Mouse (Mus musculus) liver, embryonic 14.5 days (tissue): ENCODE data around the gene Tagln2. TPM values are rescaled to one million over a fixed set of nuclear protein-coding genes. Genes with fewer than 3 reads are reported as not detected.

Experiments used
- ATAC-seq: fragments of 200-750 bp; cut with Nextera tagmentation; 2 replicates; pipeline ENCODE4 v1.8.0; 2017; ENCODE audit warnings: moderate number of reproducible peaks, mild to moderate bottlenecking, moderate library complexity; ENCODE audit not compliant: insufficient read depth
- DNase-seq, 3 experiments: peaks; one replicate each; pipeline ENCODE4 v3.0.0-alpha.2; 2012 to 2013; ENCODE audit warnings: low read depth in 3 of 3, low spot score in 3 of 3
- H3K27ac ChIP-seq: fragments of 300-500 bp; sonication (generic); 2 replicates; pipeline ENCODE4 v1.5.1; 2014; ENCODE audit warnings: moderate library complexity, mild to moderate bottlenecking, control low read depth, inconsistent platforms
- H3K27me3 ChIP-seq: fragments of 300-500 bp; sonication (generic); 2 replicates; pipeline ENCODE4 v1.6.1; 2014; ENCODE audit warnings: mild to moderate bottlenecking, low read length, moderate library complexity; ENCODE audit not compliant: control insufficient read depth, insufficient read depth
- H3K36me3 ChIP-seq: fragments of 300-500 bp; sonication (generic); replicated peaks from 2 replicates; pipeline ENCODE4 v1.6.1; 2014; ENCODE audit warnings: low read depth; ENCODE audit not compliant: control insufficient read depth, insufficient read depth
- H3K4me1 ChIP-seq, 2 experiments: fragments of 200-500 bp in 1 of 2; fragments of 300-500 bp in 1 of 2; sonication (generic) in 1 of 2; replicated peaks; 2 replicates each; pipeline ENCODE4 v1.6.1; 2012 to 2014; ENCODE audit warnings: antibody characterized with exemption in 1 of 2, inconsistent platforms in 1 of 2, low read length in 1 of 2; ENCODE audit not compliant: control insufficient read depth in 2 of 2, insufficient read depth in 2 of 2
- H3K4me2 ChIP-seq: fragments of 300-500 bp; sonication (generic); 2 replicates; pipeline ENCODE4 v1.6.1; 2014; ENCODE audit warnings: low read depth, mild to moderate bottlenecking, control low read depth, moderate library complexity
- H3K4me3 ChIP-seq, 2 experiments: fragments of 200-500 bp in 1 of 2; fragments of 300-500 bp in 1 of 2; sonication (generic) in 1 of 2; 2 replicates each; pipeline ENCODE4 v1.5.1; 2012 to 2014; ENCODE audit warnings: low read depth in 2 of 2, low read length in 2 of 2, mild to moderate bottlenecking in 2 of 2, control low read depth in 1 of 2, inconsistent platforms in 1 of 2, moderate library complexity in 1 of 2; ENCODE audit not compliant: insufficient read depth in 1 of 2
- H3K9ac ChIP-seq: fragments of 300-500 bp; sonication (generic); replicated peaks from 2 replicates; pipeline ENCODE4 v1.6.1; 2014; ENCODE audit warnings: mild to moderate bottlenecking, control low read depth, moderate library complexity
- H3K9me3 ChIP-seq: fragments of 300-500 bp; sonication (generic); 2 replicates; pipeline ENCODE4 v1.6.1; 2016; ENCODE audit warnings: low read length, mixed read lengths; ENCODE audit not compliant: control insufficient read depth
- CTCF ChIP-seq: IDR thresholded peaks from 2 replicates; pipeline ENCODE4 v1.5.1; 2016; ENCODE audit warnings: antibody characterized with exemption, low read depth, control low read depth
- EP300 ChIP-seq: IDR thresholded peaks from 2 replicates; pipeline ENCODE4 v1.6.1; 2016; ENCODE audit warnings: antibody characterized with exemption, low read depth
- WGBS: fragments of 180-500 bp; shearing (Covaris S2); extraction: QIAGEN DNeasy Blood & Tissue Kit; methylation state at CpG from one replicate; pipeline ENCODE4 v1.1.7; 2014; ENCODE audit not compliant: insufficient replicate concordance; 5-methylcytosine and 5-hydroxymethylcytosine counted together
- polyA plus RNA-seq, 2 experiments: library from polyadenylated mRNA; depleted of rRNA in 1 of 2; stranded (reverse) in 1 of 2; unstranded in 1 of 2; fragments of >200 nt; fragmentation: Nextera tagmentation in 1 of 2; extraction: Ambion mirVana in 1 of 2; gene quantifications; 2 replicates each; pipeline versions ENCODE4 v1.2.1 to v1.2.3; 2012 to 2014

Gene Tagln2
- polyA plus RNA-seq, 2 experiments: 75.1 to 94.4 TPM

DNA sequence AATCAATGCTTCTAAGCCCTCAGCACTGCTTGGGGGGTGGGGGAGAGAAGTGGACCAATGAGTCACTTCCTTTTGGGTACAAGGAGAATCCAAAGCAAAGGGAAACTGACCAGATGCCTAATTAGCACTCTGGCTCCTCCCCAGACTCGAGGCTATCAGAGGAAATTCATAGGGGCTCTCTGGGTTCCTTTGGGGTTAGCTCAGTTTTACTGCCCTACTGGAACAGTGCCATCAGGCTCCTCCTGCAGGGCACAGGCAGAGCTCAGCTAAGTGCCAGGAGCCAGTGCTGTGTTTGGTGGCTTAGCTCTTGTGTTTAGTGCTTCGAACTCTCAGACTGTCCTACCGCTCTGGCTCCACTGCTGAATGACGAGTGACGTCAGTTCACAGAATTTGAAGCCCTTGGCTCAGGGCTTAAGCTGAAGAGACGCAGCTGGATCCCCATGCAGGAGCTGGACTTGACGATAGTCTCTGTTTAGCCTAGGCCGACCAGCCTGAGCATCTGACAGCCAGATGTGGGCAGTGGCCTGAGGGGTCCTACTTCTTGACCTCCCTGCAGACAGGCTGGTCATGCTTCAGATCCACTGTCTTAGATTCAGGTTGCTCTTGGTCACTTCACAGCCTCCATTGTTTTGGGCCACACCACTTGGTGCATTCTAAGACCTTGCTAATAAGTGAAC lies 30.8 kb downstream of the Tagln2 start:
- Histone ChIP-seq H3K4me3 (no peak overlapping the region), H3K27ac (no peak overlapping the region), H3K9me3 (no peaks in the 10 kb centered on the region), H3K27me3 (peaks cover 13% of the 10 kb centered on the region), H3K4me1 (peaks cover 0 to 12% of the 10 kb centered on the region in 2 experiments; a peak in 2 of 4 replicates), H3K4me2 (no peak overlapping the region), H3K36me3 (no peaks in the 10 kb centered on the region), H3K9ac (no peak overlapping the region)
- no peak for TF ChIP-seq CTCF
- no peak for TF ChIP-seq EP300
- WGBS: 37% methylated on average over 8 of the region's 8 CpGs
- ATAC-seq (no peak), DNase-seq (no peak)

DNA sequence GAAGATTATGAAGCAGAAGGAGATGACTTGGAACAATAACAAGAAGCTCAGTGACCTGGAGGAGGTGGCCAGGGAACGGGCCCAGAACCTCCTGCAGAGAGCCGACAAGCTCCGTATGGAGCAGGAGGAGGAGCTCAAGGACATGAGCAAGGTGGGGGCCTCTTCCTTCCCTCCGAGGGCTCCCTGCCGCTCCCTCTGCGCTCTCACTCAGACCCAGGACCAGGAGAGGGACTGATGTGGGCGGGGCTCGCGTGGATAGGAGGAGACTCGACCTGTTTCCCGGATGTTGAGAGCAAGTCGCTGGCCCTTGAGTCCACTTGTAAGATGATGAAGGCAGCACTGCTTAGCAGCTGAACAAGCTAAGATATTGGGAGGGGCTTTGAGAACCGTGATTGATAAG lies 32.7 kb downstream of the Tagln2 start:
- TF ChIP-seq CTCF (no peak), EP300 (no peak)
- no peak overlapping the region for H3K4me2 ChIP-seq
- DNase-seq (no peak), ATAC-seq (no peak)
- peaks cover 0 to 4% of the 10 kb centered on the region in 2 experiments; a peak in 1 of 4 replicates for H3K4me1 ChIP-seq
- no peak overlapping the region for H3K27ac ChIP-seq
- no peaks in the 10 kb centered on the region for H3K36me3 ChIP-seq
- no peak overlapping the region for H3K9ac ChIP-seq
- 3% methylated on average over 13 of the region's 13 CpGs for WGBS
- peaks cover 5% of the 10 kb centered on the region for H3K27me3 ChIP-seq
- H3K4me3 ChIP-seq: no peak overlapping the region
- H3K9me3 ChIP-seq: no peaks in the 10 kb centered on the region

DNA sequence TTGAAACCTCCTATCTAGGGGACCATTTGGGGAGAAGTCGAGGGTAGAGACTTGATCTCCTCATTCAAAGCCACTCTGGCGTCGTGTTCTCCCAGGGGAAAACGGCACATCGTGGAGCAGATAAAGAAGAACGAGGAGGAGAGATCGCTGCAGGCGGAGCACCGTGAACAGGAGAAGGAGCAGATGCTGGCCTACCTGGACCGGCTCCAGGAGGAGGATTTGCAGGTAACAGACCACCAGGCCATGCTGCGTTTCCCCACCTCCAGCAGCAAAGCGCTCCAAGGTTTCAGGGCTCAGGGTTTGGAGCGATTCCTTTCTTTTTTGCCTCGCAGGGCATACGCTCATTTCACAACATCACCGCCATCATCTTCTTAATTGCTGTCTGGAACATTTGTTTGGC lies 35.3 kb downstream of the Tagln2 start:
- Histone ChIP-seq H3K4me1 (peaks cover 0 to 4% of the 10 kb centered on the region in 2 experiments; a peak in 1 of 4 replicates), H3K9ac (no peak overlapping the region), H3K27me3 (peaks cover 4% of the 10 kb centered on the region), H3K27ac (no peak overlapping the region), H3K4me3 (no peak overlapping the region), H3K36me3 (no peaks in the 10 kb centered on the region), H3K4me2 (no peak overlapping the region), H3K9me3 (no peaks in the 10 kb centered on the region)
- TF ChIP-seq EP300: no peak
- no peak for TF ChIP-seq CTCF
- 68% methylated on average over 16 of the region's 16 CpGs for WGBS
- DNase-seq (no peak), ATAC-seq (no peak)

DNA sequence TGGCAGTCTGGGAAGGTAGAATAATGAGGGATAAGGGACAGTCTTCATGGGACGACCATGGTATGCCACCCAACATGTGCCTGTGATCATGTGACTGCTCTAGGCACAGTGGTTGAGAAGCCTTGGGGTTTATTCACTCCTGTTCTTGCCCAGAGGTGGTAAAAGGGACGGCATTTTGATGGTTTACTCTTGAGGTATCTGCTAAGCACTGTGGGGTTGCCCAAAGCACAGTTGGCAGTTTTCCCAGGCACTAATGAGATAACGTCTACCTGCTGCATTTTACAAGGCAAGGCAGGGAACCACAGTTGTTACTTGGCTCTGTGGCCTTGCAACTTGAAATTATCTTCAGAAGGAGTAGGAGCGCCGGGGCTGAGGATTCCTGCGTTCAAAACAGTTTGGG lies 40.0 kb downstream of the Tagln2 start:
- no peak for TF ChIP-seq EP300
- no peak for TF ChIP-seq CTCF
- H3K9me3 ChIP-seq: no peaks in the 10 kb centered on the region
- WGBS: 58% methylated on average over 6 of the region's 6 CpGs
- H3K36me3 ChIP-seq: no peaks in the 10 kb centered on the region
- ATAC-seq: no peak
- H3K4me2 ChIP-seq: no peak overlapping the region
- no peak overlapping the region for H3K9ac ChIP-seq
- DNase-seq: no peak
- H3K4me3 ChIP-seq: no peak overlapping the region
- H3K4me1 ChIP-seq: no peaks in the 10 kb centered on the region
- H3K27me3 ChIP-seq: no peaks in the 10 kb centered on the region
- no peak overlapping the region for H3K27ac ChIP-seq

DNA sequence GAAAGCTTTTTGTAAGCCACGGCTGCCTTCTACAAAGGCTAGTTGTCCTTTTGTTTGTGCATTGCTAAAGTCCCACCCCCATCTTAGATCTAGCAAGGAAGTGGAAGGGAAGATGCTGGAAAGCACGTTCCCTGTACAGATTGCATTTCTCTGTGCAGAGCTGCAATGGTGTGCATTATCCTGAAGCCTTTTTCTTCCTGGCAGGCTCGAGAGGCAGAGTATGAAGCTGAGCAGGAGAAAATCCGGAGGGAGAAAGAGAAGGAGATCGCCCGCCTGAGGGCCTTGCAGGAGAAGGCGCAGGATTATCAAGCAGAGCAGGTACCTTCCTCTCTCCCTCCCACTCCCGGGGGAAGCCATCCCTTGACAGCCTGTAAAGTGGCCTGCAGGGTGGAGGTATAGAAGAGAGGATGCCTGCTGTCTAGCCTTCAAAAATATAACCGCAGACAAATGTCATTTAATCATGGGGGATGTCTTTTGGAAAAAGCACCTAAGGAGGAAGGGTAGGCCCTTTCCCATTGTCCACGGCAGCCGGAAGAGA lies 40.5 kb downstream of the Tagln2 start:
- no peak for TF ChIP-seq EP300
- no peak for TF ChIP-seq CTCF
- H3K36me3 ChIP-seq: no peaks in the 10 kb centered on the region
- H3K9me3 ChIP-seq: no peaks in the 10 kb centered on the region
- no peak overlapping the region for H3K27ac ChIP-seq
- no peak overlapping the region for H3K4me3 ChIP-seq
- H3K9ac ChIP-seq: no peak overlapping the region
- no peak overlapping the region for H3K4me2 ChIP-seq
- H3K27me3 ChIP-seq: no peaks in the 10 kb centered on the region
- WGBS: 51% methylated on average over 11 of the region's 11 CpGs
- ATAC-seq: no peak
- no peak for DNase-seq
- H3K4me1 ChIP-seq: no peaks in the 10 kb centered on the region
